Mouse (Mus musculus): ENCODE measurements at regions not wholly inside any gene's neighbourhood (a gene's known extent, or its start where the extent isn't known, plus 50 kb on each side); places are given as distances from the start of the nearest gene placed in this dataset.

DNA sequence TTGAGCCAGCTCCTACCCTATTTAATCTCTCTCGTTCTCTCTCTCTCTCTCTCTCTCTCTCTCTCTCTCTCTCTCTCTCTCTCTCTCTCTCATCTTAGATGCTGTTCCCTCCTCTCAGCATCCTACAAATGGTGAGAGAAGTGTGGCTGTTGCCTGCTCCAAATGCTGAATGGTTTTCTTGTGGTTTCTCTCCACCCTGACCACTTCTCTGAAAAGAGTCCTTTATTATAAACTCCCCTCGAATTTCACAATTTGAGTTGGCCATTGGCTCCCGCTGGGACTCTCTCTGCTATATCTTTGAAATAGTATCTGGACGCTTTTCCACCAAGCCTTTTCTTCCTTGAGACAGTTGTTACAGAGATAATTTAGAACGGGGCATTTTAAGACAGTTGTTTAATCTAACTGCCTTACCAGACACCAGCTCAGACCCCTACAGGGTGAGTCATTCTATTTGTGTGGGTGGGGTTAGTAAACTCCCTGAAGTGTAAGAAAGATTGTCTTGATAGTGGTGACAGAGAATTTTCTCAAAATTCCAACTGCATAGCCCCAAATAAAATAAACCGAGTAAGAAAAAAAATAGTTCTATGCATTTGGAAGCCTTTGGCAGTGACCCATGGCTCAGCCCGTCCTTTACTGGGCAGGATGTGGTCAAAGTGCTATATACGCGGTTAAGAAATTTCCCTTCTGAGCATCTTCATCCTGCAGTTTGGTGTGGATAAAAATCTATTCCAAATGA is 58.7 kb upstream of the Ado start:
- DNase-seq (ENCODE audit: low spot score): no peak

- DNase-seq (ENCODE audit: low spot score): no peak
Measured at GRCm38 (mm10) chr10:67606739-67607138, 58.0 kb upstream of the Ado start.

GRCm38 (mm10) chr10:67599390-67599789 is 50.6 kb upstream of the Ado start:
- no peak for DNase-seq (ENCODE audit: low spot score)

DNA sequence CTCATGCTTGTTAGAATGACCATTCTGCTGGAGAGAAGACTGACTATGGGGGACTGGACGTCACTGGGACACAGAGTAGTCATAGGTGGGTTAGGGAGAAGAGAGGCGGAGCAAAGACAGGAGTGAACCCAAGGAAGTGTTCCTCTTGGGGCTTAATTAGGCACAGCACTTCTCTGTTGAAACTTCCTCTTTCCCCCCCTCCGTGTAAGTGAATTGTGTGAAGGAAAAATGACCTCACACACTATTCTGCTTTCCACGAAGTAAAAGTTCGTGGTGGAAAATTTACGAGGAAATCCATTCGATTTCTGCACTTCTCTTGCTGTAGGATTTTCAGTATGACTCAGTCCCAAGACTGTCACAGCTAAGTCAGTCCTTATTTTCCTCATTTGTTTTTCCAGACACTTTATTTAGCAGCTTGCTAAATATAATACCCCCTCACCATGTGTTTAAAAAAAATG is 49.9 kb upstream of the Ado start:
- no peak for DNase-seq (ENCODE audit: low spot score)
